Mouse (Mus musculus) spleen, adult 2 months (tissue): ENCODE results near the gene Gm1993.
"Not testable (repeated sequence)": the region's sequence is repeated elsewhere in the genome, so short reads cannot be mapped to it uniquely, and the experiment has no call there.

Source experiments
- CTCF ChIP-seq: fragments of 200-500 bp; IDR thresholded peaks from 2 replicates; pipeline ENCODE4 v1.5.1; 2011; ENCODE audit warnings: mild to moderate bottlenecking, inconsistent platforms; ENCODE audit not compliant: insufficient read depth, insufficient read length, insufficient replicate concordance; ENCODE audit errors: extremely low read depth
- POLR2A ChIP-seq: fragments of 200-500 bp; IDR thresholded peaks from 2 replicates; pipeline ENCODE4 v1.6.1; 2011; ENCODE audit warnings: low read depth, low read length, inconsistent platforms

- not testable (repeated sequence) for TF ChIP-seq CTCF, POLR2A
These were observed at the start of gene Gm1993 for GRCm38 (mm10) chrX:25570352-25570751.
